Mouse (Mus musculus) limb, embryonic 10.5 days (tissue): ENCODE results near the gene Siglecg. TPM values are rescaled to one million over a fixed set of nuclear protein-coding genes. Genes with fewer than 3 reads are reported as not detected.
"Not testable (repeated sequence)": the region's sequence is repeated elsewhere in the genome, so short reads cannot be mapped to it uniquely, and the experiment has no call there.

Source experiments
- DNase-seq: peaks from one replicate; pipeline ENCODE4 v3.0.0-alpha.2; 2017; ENCODE audit warnings: low spot score
- H3K27ac ChIP-seq: fragments of 300-500 bp; sonication (generic); 2 replicates; pipeline ENCODE4 v1.5.1; 2016; ENCODE audit warnings: mild to moderate bottlenecking
- H3K27me3 ChIP-seq: fragments of 300-500 bp; sonication (generic); 2 replicates; pipeline ENCODE4 v1.6.1; 2016; ENCODE audit warnings: low read depth, mild to moderate bottlenecking; ENCODE audit not compliant: poor library complexity, severe bottlenecking
- H3K36me3 ChIP-seq: fragments of 300-500 bp; sonication (generic); 2 replicates; pipeline ENCODE4 v1.6.1; 2016; ENCODE audit warnings: mild to moderate bottlenecking, moderate library complexity
- H3K4me1 ChIP-seq: fragments of 300-500 bp; sonication (generic); 2 replicates; pipeline ENCODE4 v1.6.1; 2016
- H3K4me3 ChIP-seq: fragments of 300-500 bp; sonication (generic); 2 replicates; pipeline ENCODE4 v1.5.1; 2016; ENCODE audit warnings: mild to moderate bottlenecking, moderate library complexity
- H3K9me3 ChIP-seq: fragments of 300-500 bp; sonication (generic); replicated peaks from 2 replicates; pipeline ENCODE4 v1.6.1; 2016; ENCODE audit warnings: mild to moderate bottlenecking
- WGBS: fragments of 180-500 bp; shearing (Covaris S2); methylation state at CpG from one replicate; pipeline ENCODE4 v1.1.7; 2016; 5-methylcytosine and 5-hydroxymethylcytosine counted together
- polyA plus RNA-seq: library from polyadenylated mRNA; unstranded; fragments of >200 nt; fragmentation: Nextera tagmentation; extraction: Ambion mirVana; gene quantifications from 2 replicates; pipeline ENCODE4 v1.2.1, GENCODE M21; 2016

The Siglecg gene
- polyA plus RNA-seq: 0.26 TPM in 2 replicates

DNA sequence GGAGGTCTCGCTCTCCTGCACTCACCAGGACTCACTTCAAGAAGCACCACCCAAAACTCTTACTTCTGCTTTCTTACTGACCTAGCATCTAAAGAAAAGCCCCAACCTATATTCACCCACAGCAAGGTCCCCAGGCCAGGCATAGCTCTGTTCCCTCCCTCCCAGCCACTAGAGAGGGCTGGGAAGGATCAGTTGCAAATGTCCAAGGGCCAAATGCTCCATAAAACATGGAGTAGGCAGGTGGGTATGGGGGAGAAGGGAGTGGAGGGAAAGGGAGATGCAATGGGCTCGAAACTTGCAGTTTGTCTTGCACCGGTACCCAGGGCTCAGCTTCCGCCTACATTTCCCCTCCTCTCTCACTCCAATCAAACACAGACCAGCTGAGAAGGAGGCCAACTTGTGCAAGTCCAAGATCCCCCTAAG, at the start of gene Siglecg:
Gene Siglecg, plus strand, starts transcription at position 74 of the 423 bp plus-strand sequence.
- WGBS: 81% methylated on average over 4 of the region's 4 CpGs
- DNase-seq: no peak
- Histone ChIP-seq H3K4me3 (no peak within 1 kb of the TSS), H3K36me3 (no peaks in the 10 kb centered on the region), H3K9me3 (no peaks in the 10 kb centered on the region), H3K4me1 (peaks cover 6% of the 10 kb centered on the region), H3K27ac (no peak within 1 kb of the TSS), H3K27me3 (no peaks in the 10 kb centered on the region)

DNA sequence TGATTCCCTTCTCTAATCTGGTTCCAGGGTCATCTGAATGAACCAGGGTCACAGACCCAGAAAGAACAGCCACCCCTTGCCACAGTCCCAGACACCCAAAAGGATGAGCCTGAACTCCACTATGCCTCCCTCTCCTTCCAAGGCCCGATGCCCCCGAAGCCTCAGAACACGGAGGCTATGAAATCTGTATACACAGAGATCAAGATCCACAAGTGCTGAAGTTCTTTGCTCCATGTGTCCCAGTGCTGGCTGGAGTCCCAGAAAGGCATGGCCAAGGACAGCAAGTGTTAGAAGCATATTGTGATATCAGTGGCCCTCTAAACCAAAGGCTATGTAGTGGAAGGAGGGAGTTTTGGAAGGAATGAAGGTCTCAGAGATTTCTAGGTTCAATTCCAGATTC, 49.4 kb upstream of the Siglecg start:
- H3K4me1 ChIP-seq: peaks cover 8% of the 10 kb centered on the region
- peak; percentile 12 for DNase-seq
- no peaks in the 10 kb centered on the region for H3K36me3 ChIP-seq
- 83% methylated on average over 3 of the region's 3 CpGs for WGBS
- no peaks in the 10 kb centered on the region for H3K9me3 ChIP-seq
- H3K27me3 ChIP-seq: no peaks in the 10 kb centered on the region
- H3K4me3 ChIP-seq: no peak overlapping the region
- H3K27ac ChIP-seq: no peak overlapping the region

DNA sequence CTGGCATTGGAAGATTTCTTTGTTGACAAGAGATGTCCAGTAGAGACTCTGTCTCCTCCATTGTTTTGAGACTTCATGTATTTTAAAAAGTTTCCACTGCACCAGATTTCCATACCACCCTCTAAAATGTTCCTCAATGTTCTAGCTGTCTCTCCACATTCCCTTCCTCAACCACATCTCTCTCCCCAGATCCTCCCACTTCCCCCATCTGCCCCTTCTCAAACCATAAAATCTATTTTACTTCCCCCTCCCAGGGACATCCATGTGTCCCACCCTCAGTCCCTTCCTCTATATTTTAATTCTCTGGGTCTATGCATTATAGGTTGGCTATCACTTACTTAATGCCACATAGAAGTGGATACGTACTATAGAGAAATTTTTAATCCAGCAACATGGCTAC, 46.6 kb upstream of the Siglecg start:
- H3K9me3 ChIP-seq: no peaks in the 10 kb centered on the region
- WGBS: 84% methylated on average over 1 of the region's 1 CpGs
- DNase-seq: no peak
- H3K4me3 ChIP-seq: no peak overlapping the region
- H3K36me3 ChIP-seq: no peaks in the 10 kb centered on the region
- no peaks in the 10 kb centered on the region for H3K27me3 ChIP-seq
- no peak overlapping the region for H3K27ac ChIP-seq
- no peaks in the 10 kb centered on the region for H3K4me1 ChIP-seq

GRCm38 (mm10) chr7:43362021-43362420, 46.0 kb upstream of the Siglecg start:
- peak; percentile 6 for DNase-seq
- Histone ChIP-seq H3K36me3 (no peaks in the 10 kb centered on the region), H3K27ac (no peak overlapping the region), H3K4me3 (no peak overlapping the region), H3K4me1 (no peaks in the 10 kb centered on the region), H3K9me3 (no peaks in the 10 kb centered on the region), H3K27me3 (no peaks in the 10 kb centered on the region)
- WGBS: 83% methylated on average over 4 of the region's 4 CpGs

GRCm38 (mm10) chr7:43378226-43378625, 29.8 kb upstream of the Siglecg start:
- Histone ChIP-seq H3K27ac (no peak overlapping the region), H3K4me1 (no peaks in the 10 kb centered on the region), H3K27me3 (no peaks in the 10 kb centered on the region), H3K4me3 (no peak overlapping the region), H3K9me3 (no peaks in the 10 kb centered on the region), H3K36me3 (no peaks in the 10 kb centered on the region)
- peak; percentile 38 for DNase-seq
- 23% methylated on average over 5 of the region's 5 CpGs for WGBS

- no peaks in the 10 kb centered on the region for H3K27me3 ChIP-seq
- H3K4me1 ChIP-seq: no peaks in the 10 kb centered on the region
- H3K4me3 ChIP-seq: no peak overlapping the region
- WGBS: 86% methylated on average over 8 of the region's 8 CpGs
- no peaks in the 10 kb centered on the region for H3K9me3 ChIP-seq
- no peak overlapping the region for H3K27ac ChIP-seq
- H3K36me3 ChIP-seq: no peaks in the 10 kb centered on the region
- DNase-seq: no peak
Measured at GRCm38 (mm10) chr7:43392349-43393121, 15.5 kb upstream of the Siglecg start.

DNA sequence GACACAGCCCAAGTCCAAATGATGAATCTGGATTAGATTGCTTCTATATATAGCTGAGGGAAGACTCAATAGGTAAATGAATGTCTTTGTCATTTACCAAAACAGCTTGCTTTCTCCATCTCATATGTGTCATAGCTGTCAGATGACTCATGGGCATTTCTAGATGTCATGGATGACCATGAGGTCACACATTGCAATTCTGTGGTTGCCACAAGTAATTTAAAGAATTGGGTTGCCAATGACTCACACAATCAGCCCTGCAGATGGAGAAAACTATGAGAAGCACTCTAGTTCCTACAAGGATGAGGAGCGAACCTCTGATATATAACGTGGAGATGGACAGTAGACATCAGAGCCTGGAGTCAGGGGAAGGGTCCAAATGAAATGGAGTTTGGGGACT, 8.5 kb upstream of the Siglecg start:
- no peaks in the 10 kb centered on the region for H3K27me3 ChIP-seq

GRCm38 (mm10) chr7:43402718-43403117, 5.3 kb upstream of the Siglecg start:
- 39% methylated on average over 2 of the region's 2 CpGs for WGBS
- Histone ChIP-seq H3K27ac (no peak overlapping the region), H3K27me3 (no peaks in the 10 kb centered on the region), H3K9me3 (no peaks in the 10 kb centered on the region), H3K36me3 (no peaks in the 10 kb centered on the region), H3K4me3 (no peak overlapping the region), H3K4me1 (no peaks in the 10 kb centered on the region)
- no peak for DNase-seq

More for the DNA sequence above, 8.5 kb upstream of the Siglecg start:
- no peaks in the 10 kb centered on the region for H3K36me3 ChIP-seq
- no peak overlapping the region for H3K4me3 ChIP-seq
- WGBS: 91% methylated on average over 2 of the region's 2 CpGs
- H3K4me1 ChIP-seq: no peaks in the 10 kb centered on the region
- H3K9me3 ChIP-seq: no peaks in the 10 kb centered on the region
- H3K27ac ChIP-seq: no peak overlapping the region
- no peak for DNase-seq

DNA sequence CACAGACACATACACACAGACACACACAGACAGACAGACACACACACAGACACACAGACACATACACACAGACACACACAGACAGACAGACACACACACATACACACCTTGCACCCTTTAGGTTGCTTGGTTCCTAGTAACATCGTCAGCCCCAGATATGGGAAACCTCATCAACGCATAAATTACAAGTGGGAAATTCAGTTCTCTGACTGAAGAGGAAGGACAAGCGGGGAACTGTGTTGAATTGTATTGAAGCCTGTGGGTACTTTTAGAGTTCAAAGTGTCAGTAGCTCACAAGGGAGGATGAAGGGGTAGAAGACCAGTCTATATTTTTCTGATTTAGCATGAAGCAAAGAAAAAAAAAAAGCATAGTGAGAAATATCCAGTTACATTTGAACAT, 431 bp upstream of the Siglecg start:
- H3K4me3 ChIP-seq: no peak overlapping the region
- no peaks in the 10 kb centered on the region for H3K9me3 ChIP-seq
- peaks cover 6% of the 10 kb centered on the region for H3K4me1 ChIP-seq
- WGBS: 89% methylated on average over 3 of the region's 3 CpGs
- no peaks in the 10 kb centered on the region for H3K36me3 ChIP-seq
- no peak for DNase-seq
- H3K27ac ChIP-seq: no peak overlapping the region
- H3K27me3 ChIP-seq: no peaks in the 10 kb centered on the region

GRCm38 (mm10) chr7:43409084-43409483, 1.1 kb downstream of the Siglecg start:
- Histone ChIP-seq H3K4me1 (peaks cover 6% of the 10 kb centered on the region), H3K9me3 (no peaks in the 10 kb centered on the region), H3K27ac (no peak overlapping the region), H3K4me3 (no peak overlapping the region), H3K27me3 (no peaks in the 10 kb centered on the region), H3K36me3 (no peaks in the 10 kb centered on the region)
- 86% methylated on average over 3 of the region's 3 CpGs for WGBS
- DNase-seq: no peak

DNA sequence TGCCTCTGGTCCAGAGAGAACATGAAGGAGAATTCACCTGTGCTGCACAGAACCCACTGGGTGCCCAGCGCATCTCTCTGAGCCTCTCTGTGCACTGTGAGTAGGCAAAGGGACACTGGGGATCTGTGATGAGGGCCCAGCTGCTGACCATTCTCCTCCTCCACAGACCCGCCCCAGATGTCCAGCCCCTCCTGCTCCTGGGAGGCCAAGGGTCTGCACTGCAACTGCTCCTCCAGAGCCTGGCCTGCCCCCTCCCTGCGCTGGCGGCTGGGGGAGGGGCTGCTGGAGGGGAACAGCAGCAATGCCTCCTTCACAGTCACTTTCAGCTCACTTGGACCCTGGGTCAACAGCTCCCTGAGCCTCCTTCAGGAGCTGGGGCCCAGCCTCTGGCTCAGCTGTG, 3.7 kb downstream of the Siglecg start:
- H3K36me3 ChIP-seq, DNase-seq, H3K4me3 ChIP-seq, H3K27me3 ChIP-seq, H3K9me3 ChIP-seq, H3K4me1 ChIP-seq: not testable (repeated sequence)
- H3K27ac ChIP-seq: peak overlapping the region; percentile 61; the same call in 1 of the 2 replicates
- WGBS: 28% methylated on average over 4 of the region's 4 CpGs

DNA sequence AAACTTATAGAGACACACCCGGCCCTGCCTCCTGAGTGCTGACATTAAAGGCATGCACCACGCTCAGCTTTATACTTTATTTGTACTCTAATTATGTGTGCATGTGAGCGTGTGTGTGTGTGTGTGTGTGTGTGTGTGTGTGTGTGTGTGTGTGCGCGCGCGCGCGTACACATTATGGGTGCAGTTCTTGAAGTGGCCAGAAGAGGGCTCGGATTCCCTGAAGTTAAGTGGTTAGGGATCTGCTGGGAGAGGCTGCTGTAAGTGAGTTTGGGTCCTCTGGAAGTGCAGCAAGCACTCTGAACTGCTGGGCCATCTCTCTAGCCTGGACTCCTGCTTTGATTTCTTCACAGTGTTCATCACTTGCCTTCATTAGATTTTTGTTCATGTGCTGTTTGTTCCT, 9.3 kb downstream of the Siglecg start:
- no peaks in the 10 kb centered on the region for H3K27me3 ChIP-seq
- H3K4me3 ChIP-seq: no peak overlapping the region
- H3K4me1 ChIP-seq: no peaks in the 10 kb centered on the region
- H3K9me3 ChIP-seq: no peaks in the 10 kb centered on the region
- no peaks in the 10 kb centered on the region for H3K36me3 ChIP-seq
- H3K27ac ChIP-seq: no peak overlapping the region
- no peak for DNase-seq
- 84% methylated on average over 10 of the region's 10 CpGs for WGBS

GRCm38 (mm10) chr7:43422995-43423617, 15.1 kb downstream of the Siglecg start:
- Histone ChIP-seq H3K4me3 (no peak overlapping the region), H3K36me3 (no peaks in the 10 kb centered on the region), H3K27me3 (no peaks in the 10 kb centered on the region), H3K9me3 (no peaks in the 10 kb centered on the region), H3K4me1 (no peaks in the 10 kb centered on the region; the same call in 1 of the 2 replicates), H3K27ac (no peak overlapping the region)
- WGBS: 16% methylated on average over 11 of the region's 11 CpGs
- DNase-seq: peak; percentile 85
